Mouse (Mus musculus) kidney, adult 2 months (tissue): ENCODE data around the gene Tekt4.

Experiments
- CTCF ChIP-seq: fragments of 200-500 bp; conservative IDR thresholded peaks from 2 replicates; pipeline ENCODE4 v1.5.1; 2011; ENCODE audit warnings: low read depth, mild to moderate bottlenecking, control low read depth, low read length, moderate library complexity, mixed read lengths; ENCODE audit not compliant: insufficient read depth, insufficient read length
- POLR2A ChIP-seq: fragments of 200-500 bp; IDR thresholded peaks from one replicate; pipeline ENCODE4 v1.6.1; 2011; ENCODE audit warnings: low read depth, low read length, control low read depth

- no peak for TF ChIP-seq CTCF
- no peak for TF ChIP-seq POLR2A
Measured at GRCm38 (mm10) chr17:25433223-25433616, 21.2 kb upstream of the Tekt4 start.
